Mouse (Mus musculus) gastrocnemius, adult 8-10 months (tissue): ENCODE data around the gene Fev. TPM values are rescaled to one million over a fixed set of nuclear protein-coding genes. Genes with fewer than 3 reads are reported as not detected.

Experiments
- DNase-seq, 2 experiments: peaks; one replicate each; pipeline ENCODE4 v3.0.0; 2022; ENCODE audit warnings: low spot score in 2 of 2
- total RNA-seq, 4 experiments: library from RNA; stranded (reverse); gene quantifications; 2 replicates each; pipeline ENCODE4 v1.2.4; 2022

Fev gene
- total RNA-seq, 4 experiments from 2014 or later, result not detected

DNA sequence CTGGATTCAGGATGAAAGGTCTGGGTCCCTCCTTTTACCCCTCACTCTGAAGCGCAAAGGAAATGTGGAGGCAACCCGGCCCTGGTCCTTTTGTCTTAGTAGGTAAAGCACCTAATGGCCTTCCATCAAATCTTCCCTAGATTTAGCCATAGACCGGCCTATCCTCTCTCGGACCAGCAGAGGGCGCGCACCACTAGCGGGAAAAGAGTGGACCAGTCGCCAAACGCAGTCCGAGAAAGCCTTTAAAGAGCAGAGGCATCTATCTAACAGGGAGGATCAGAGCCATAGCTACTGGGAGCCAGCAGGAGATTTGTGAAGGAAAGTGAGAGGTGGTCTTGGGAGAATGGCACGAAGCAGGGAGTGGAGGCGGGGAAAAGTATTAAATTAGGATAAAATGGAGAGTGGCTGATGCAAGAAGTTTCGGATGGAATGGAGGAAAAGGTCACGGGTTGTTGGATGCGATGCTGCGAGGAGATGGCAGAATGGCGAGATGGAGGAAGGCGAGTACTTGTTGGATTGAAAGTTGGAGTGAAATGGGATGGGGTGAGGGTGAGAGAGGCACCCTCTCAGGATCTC is 4.3 kb downstream of the Fev start:
- DNase-seq, result peak; percentile 14 to 32

DNA sequence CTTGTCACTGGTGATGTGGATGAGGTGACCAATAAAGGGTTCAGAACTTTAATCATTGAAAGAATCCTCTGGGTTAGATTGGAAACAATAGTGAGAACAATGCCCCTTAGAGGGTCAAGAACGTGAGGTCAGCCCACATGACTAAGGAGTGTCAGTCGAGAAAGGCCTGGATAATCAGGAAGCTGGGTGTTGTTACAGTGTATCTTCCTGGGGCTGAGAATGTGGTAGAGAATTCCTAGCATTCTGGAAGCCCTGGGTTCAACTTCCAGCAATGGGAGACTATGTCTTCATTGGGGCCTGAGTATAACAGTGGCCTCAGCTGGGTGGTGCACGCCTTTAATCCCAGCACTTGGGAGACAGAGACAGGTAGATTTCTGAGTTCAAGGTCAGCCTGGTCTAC is 8.0 kb downstream of the Fev start:
- no peak for DNase-seq

DNA sequence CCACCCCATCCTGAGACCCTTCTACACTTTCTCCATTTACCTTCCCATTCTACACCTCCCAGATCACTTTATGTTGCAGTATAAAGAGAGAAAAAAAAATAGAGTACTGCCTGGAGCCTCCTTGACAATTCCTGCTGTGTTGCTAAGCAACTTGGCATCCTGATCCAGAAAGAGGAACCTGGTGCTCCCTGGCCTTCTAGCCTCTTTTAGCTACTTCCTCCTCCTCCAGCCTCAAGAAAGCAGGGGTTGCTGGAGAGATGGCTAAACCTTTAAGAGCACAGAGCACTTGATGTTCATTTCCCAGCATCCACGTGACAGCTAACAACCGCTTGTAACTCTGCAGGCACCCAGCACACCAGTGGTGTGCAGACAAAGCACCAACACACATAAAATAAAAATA is 13.0 kb downstream of the Fev start:
- no peak for DNase-seq

DNA sequence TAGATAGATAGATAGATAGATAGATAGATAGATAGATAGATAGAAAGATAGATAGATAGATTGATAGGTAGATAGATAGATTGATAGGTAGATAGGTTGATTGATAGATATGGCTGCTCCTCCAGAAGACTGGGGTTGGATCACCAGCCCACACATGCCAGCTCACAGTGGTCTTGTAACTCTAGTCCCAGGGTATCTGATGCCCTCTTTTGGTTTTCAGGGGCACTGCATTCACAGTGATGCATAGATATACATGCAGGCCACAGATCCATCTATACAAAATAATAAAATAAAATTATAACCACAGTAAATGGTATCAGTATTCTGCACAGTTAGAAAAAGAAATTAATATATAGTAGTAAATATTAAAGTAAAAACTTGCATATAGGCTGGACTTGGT is 23.4 kb downstream of the Fev start:
- DNase-seq, result no peak

DNA sequence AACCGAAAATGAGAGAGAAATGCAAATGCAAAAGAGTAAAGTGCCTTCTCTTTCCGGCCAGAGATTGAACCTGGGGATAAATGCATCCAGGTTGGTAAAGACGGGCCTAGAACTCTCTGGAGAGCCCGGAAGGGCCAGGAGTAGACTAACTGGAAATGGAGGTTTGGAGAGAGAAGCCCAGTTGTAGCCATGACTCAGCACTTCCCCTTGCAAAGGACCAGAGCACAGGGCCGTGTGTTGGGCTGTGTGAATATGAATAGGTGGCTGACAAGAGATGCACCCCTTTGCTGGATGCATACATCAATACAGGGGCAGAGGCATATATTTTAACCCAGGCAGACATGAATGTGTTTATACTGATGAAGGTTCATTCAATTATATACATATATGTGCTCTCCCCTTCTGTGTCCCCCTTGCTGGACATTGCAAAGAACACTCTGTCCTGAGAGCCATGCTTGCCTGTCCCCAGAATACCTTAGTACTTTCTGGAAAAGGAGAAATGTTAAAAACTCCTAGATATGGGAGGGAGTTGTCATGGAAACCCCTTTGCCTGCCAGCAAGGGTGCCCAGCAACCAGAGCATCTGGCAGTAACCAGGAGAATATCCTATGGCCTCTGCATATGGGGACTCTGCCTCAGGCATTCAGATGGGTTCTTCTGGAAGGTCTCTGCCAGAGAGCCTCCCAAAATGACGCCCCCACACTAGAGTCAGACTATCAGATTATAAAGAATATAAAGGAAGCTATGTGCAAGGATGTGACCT is 25.8 kb downstream of the Fev start:
- no peak for DNase-seq

DNA sequence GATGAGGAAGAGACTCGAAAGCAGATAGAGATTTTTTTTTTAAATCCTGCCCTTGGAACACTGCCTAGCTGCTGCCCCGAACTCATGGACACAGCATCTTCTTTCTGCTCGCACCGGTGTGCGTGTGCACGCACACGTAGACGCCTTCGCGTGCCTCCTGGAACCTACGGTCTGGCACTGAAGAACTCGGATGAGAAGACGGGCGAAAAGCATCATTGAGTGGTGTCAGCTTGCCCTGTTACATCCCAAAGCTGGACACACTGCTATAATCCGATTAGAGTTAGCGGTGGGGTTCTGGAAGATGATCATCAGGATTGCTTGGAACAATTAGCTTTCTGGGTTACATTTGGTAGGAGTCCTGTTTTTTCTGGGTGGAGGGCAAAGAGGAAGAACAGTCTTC is 26.4 kb downstream of the Fev start:
- DNase-seq, result no peak

DNA sequence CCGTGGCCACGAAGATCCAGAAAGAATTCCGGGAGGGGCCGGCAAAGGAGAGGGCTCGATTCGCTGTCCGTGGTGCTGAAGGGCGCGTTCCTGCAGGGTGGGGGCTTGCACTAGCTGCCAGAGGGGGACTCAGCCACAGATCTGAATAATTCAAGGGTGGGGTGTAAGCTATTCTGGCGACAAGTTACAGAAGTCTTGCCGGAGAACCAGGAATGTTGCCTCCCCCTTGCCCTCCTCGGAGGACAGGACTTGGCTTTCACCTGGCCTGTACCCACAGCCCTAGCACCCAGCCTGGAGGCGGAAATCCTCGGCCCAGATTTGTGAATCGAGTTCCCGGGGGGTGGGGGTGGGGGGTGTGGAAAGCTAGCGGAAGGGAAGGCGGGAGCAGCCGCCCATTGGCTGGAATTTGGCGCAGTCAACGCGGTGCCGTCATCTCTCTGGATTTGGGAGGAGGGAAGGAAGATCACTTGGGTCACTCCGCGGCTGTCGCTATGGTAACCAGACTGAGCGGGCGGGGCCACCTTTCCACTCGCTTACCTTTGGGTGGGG is 27.0 kb downstream of the Fev start:
- no peak for DNase-seq

DNA sequence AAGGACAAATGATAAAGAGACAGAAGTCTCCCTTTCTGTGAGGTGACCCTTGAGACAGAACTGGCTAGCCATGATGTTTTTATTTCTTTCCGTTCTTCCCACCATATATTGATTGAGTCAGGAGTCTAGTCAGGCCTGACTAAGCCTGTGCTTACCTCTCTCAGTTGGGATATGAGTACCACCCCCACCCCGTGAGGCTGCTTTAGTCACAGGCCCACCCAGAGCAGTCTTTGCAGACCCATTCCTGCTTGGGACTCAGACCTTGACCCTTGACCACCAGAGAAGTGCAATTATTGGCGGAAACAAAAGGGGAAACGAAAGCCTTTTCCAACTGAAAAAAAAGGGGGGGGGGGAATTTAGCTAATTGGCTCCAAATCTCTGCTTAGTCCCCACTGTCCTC is 27.5 kb downstream of the Fev start:
- no peak for DNase-seq

DNA sequence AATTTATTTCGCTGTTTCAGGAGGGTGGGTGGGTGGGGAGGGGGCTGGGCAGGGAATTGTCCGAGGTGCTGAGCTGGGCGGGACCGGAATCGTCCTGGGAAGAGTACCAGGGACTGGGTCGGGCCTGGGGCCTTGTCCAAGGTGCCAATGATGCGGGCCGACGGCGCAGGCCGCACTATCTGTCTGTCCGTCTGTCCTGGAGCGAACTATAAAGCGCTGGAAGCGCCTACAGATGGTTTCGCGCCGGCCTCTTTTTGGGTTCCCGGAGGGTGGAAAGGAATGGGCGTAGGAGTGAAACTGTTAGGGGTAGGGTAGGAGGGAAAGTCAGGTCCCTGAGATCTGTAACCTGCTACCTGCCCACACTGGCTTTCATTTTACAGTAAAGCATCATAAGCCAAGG is 28.0 kb downstream of the Fev start:
- no peak for DNase-seq

DNA sequence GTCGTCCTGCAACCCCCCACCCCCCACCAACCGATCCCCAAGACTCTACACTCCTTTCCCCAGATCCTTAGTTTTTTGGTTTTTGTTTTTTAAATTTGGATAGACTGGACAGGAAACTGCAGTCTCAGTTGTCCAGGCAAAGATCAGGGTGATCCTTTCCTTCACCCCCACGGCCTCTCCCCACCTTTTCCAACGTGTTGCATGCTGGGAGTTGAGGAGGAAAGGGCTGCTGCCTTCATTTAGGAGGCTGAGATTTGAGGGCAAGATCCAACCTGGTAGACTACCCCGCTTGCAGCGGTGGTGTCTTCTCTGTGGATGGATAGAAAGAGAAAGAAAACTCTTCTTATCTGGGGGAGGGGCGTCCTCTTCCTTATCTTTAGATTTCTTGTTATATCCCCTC is 28.4 kb downstream of the Fev start:
- DNase-seq, result no peak

DNA sequence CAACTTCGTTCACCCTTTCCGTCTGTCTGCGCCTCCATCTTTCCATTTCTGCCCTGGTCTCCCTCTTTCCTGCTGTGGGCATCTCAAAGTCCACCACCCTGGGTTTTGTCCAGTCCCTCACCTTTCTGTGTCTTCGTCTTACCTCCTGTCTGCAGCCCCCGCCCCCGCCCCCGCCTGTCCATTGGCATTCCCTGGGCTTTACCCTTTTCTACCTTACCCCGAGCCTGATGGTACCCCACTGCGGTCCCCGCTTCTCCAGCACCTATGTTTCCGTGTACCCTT is 28.8 kb downstream of the Fev start:
- no peak for DNase-seq

DNA sequence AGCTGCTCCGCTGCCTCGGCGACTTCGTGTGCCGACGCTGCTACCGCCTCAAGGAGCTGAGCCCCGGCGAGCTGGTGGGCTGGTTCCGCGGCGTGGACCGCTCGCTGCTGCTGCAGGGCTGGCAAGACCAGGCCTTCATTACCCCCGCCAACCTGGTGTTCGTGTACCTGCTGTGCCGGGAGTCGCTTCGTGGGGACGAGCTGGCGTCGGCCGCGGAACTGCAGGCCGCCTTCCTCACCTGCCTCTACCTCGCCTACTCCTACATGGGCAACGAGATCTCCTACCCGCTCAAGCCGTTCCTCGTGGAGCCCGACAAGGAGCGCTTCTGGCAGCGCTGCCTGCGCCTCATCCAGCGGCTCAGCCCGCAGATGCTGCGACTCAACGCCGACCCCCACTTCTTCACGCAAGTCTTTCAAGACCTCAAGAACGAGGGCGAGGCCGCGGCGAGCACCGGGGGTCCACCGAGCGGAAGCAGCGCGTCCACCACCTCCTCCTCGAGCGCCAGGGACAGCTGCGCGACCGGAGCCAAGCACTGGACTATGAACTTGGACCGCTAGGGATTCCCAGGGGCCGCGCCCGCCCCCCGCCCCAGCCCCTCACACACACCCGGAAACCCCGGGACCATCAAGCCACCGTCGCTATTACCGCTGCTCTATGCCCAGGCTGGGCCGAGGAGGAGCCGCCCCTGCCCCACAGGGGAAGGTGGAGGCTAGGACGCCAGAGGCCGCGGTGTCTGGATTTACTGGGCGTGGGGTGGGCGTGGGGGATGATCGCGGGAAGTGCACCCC is 29.4 kb downstream of the Fev start:
- DNase-seq, result no peak

DNA sequence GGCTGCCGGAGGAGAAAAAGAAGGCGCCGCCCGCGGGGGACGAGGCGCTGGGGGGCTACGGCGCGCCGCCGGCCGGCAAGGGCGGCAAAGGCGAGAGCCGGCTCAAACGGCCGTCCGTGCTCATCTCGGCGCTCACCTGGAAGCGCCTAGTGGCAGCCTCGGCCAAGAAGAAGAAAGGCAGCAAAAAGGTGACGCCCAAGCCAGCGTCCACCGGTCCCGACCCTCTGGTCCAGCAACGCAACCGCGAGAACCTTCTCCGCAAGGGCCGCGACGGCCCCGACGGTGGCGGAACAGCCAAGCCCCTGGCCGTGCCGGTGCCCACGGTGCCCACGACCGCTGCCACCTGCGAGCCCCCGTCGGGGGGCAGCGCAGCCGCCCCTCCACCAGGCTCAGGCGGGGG is 30.1 kb downstream of the Fev start:
- DNase-seq, result no peak

DNA sequence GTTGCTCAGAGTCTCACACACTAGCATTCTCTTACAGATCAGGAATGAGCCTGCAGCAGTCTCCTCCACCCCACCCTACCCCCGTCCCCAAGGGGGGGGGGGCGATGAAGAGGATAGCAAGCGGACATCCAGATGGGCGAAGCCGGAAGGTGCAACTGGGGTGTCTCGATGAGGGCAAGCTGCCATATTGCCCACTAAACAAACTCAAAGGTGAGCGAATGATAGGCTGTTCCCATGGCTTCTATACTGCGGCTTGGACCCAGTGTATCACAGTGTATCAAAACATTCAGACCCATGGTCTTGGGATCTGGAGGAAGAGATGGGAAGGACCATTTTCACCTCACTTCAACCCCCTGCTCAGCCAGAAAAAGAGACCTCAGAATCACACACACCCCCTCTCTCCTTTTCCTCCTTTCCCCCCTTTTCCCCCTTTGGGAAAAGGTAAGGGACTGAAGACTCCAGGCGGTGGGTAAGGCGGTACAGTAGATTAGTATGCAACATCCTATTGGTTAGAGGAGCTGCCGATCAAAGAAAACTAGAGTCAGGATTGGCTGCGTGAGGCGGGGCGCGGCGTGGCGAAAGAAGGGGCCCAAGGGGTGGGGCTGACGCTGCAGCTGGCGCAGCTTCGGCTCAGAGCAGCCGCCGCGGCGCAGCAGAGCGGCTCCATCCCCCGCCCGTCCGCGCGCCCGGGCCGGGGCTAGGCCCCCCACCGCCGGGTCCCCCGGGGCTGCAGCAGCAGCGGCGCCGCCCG is 30.7 kb downstream of the Fev start, which contains the start of gene Cdk5r2:
Gene Cdk5r2 (plus strand): TSS at position 629 of the 751 bp plus-strand sequence.
- peak; percentile 54 to 68 for DNase-seq

DNA sequence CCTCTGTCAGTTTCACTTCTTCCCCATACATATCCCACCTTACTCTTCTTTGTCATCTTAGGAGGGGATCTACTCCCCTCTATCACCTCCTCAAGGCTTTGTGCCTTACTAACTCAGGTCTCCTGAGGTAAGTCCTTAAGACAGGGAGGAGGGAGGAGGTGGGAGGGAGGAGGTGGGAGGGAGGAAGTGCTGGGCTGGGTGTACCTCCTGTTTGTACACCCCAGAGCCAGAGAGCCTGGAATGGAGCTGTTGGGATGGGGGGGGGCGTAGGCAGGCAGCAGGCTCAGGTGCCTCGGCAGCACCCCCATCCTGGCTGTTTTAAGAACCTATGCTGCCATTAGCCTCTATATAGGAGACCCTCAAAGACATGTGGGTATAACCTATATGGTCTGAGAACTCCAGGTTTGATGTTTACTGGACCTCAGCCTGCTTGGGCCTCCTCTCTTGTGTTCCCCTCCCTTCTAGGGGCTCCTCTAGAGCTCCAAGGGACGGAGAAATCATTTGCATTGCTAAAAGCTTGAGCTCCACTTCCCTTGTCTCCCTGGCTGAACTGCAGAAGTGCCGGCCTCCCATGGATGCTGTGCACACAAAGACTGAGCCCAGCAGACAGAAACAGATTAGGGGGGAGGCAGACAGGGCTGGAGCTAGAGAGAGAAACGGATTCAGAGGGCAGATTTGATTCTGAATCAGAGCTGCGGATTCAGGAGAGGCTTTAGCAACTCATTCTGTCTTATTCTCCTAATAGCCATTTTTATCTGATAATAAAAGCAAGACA is 34.0 kb downstream of the Fev start:
- no peak for DNase-seq

DNA sequence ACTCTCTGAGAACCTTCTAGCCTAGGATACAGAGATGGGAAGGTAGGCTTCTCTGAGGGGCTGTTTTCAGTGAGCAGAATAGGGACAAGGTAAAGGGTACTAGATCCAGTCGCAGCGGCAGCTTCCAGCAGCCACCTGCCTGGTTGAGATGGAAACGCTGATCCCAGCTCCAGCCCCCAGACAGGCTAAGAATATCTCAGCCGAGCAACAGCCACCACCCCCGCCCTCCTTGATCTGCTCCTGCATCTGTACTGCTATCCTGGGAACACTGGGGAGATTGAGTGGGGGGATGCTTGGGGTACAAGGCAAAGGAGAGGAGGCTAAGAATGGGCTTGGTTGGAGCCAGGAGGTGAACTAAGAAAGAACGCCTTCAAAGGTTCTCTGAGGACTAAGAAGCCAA is 35.0 kb downstream of the Fev start:
- no peak for DNase-seq

DNA sequence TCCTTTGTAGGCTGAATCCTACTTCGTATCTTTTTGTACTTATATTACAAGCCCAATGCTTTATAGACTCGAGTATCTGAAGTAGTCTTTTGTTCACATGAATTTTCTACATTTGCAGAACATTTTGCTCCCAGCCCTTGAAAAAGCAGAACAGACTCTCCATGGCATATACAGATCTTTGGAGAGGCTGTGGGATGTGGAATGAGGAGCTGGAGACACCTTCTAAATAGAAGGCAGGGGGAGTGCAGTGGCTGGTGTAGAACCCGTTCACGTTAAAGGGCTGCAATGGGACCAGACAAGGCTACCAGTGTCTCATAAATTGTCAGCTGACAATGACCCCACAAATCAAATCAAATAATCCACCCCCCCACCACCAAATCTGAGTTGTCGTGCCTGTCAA is 36.3 kb downstream of the Fev start:
- no peak for DNase-seq

DNA sequence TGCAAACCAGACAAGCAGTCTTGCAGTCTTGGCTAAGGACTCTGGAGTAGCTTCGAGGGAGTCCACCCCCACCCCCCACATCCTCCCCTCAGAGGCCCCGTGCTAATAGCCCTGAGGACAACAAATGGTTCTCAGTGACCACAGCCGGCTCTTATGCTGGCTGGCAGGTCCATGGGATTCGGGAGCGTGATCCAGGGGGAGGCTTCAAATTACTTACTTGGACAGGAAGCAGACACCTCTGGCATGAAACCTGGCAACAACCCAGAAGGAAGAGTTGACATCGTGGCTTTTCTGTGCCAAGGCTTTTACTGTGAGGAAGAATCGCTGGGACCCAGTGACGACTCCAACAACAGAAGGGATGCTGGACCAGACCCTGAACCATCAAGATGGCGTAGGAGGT is 38.9 kb downstream of the Fev start:
- DNase-seq, result no peak

DNA sequence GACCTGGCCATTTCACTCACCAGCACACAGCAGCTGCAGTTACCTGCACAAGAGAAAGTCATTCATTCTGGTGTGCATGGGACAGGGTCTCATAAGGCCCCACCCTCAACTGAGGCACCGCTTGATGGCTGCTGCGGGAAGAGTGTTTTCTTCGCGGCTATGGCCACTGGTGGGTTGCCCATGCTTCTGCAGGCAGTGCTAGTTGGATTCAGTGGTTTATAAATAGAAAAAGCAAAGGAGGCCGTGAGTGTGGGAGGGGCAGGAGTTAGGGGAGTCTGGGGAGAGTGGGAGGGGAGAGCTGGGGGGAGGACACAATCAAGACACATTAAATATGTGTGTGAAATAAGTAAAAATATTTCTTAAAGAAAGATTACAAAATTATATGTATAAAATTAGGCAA is 42.1 kb downstream of the Fev start:
- no peak for DNase-seq

DNA sequence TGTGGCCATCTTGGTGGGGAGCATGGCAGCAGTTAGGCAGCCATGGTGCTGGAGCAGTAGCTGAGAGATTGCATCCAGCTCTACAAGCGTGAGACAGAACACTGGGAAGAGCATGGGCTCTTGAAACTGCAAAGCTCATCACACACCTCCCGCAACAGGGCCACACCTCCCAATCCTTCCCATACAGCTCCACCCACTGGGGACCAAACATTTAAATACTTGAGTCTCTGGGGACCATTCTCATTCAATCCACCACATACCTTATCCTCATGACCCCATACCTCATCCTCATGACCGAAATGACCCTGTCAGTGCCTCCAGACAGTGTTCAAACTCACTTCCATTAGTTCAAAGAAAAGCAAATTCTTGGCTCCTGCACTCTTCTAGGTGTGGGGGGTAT is 52.0 kb downstream of the Fev start:
- DNase-seq, result no peak
